Mouse (Mus musculus): ENCODE results near the gene Uckl1.

Gene Uckl1

GRCm38 (mm10) chr2:181572921-181573920 is 11.5 kb downstream of the Uckl1 start:
- DNase-seq (ENCODE audit: low spot score), result no peak

DNA sequence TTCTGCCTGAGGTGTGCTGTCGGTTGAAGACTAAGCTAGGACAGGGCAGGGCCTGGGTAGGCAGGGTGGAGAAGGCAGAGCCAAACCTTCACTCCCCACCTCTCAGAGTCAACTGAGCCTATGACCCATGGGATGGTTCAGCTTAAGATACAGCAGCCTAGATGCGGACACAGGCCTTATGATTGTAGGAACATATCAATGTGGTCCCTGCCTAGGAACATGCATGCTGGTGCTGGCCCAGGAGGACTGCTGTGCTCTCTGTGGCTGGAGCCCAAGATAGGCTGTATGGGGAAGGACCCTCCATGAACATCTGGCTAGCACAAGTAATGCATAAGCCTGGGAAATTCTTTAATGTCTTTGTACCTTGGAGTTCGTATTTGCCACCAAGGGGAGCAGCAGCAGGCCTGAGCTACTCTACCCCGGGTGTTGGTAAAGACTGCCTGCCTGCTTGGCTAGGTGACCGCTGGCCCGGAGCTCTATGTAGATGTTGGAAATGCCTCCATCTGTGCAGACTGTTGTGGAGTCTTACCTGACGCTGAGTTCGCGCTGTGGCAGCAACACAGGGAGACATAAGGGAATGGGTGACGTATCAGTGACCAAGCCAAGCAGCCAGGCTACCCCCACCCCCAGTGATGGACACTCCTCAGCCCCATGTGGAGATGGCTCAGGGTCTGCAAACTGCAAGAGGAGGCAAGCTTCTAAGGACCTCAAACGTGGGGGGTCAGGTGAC is 12.6 kb downstream of the Uckl1 start:
- no peak for DNase-seq (ENCODE audit: low spot score)

- DNase-seq (ENCODE audit: low spot score), result no peak
These were observed 13.6 kb downstream of the Uckl1 start for GRCm38 (mm10) chr2:181570921-181571595.

DNA sequence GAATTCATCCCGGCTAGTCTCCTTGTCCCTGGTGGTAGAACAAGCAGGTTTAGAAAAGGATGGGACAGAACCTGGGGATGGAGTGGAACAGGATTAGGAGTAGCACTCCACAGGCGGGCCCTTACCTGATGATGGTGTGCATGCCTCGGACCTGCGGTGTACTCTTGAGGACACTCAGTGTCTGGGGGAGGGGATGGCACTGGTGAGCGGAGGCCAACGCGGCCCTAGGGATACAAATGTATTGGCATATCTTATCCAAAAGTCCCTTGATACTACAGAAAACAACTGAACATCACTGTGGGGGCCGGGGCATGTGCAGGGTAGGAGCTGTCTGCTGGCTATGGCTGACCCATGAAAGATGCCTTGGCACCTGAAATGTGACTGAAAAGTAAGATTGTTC is 14.3 kb downstream of the Uckl1 start:
- no peak for DNase-seq (ENCODE audit: low spot score)

- no peak for DNase-seq (ENCODE audit: low spot score)
These were observed 14.8 kb downstream of the Uckl1 start for GRCm38 (mm10) chr2:181569856-181570255.

GRCm38 (mm10) chr2:181568272-181569008 is 16.3 kb downstream of the Uckl1 start:
- DNase-seq (ENCODE audit: low spot score), result peak; percentile 50

GRCm38 (mm10) chr2:181567338-181567737 is 17.4 kb downstream of the Uckl1 start:
- no peak for DNase-seq (ENCODE audit: low spot score)

DNA sequence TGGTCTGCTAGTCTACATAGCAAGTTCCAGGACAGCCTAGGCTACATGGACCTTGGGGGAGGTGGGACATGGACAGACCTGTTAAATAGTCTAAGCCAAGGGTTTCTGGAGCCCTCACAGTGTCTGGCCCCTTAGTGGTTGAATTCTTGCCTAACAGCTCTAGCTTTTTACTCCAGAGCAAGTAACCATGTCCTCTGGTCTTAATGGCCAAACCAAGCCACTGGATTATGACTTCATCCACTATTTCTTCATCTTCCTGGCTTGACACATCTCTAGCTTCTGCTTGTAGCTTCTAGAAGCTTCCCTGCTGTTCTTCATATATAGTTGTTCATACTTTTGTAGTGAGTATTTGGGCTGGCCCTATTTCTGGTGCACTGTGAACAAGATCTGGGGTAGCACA is 30.9 kb downstream of the Uckl1 start:
- DNase-seq (ENCODE audit: low spot score), result no peak

DNA sequence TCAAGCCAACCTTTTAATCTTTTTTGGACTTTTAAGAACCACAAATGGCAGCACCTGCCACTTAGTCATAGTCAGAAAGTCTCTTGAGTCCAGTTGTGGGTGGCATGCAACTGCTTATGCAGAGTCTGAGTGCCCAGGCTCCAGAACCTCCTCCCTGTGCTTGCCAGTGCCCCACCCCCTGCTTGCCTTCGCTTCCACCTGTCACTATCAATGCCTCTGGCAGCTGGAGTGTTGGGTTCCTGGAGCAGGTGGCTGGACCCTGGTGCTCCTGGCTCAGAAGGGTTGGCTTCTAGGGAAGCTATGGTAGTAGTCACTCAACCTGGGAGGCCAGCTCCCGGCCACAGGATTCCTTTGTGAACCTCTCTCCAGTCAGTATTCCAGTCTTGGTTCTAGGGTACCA is 34.5 kb downstream of the Uckl1 start:
- no peak for DNase-seq (ENCODE audit: low spot score)

DNA sequence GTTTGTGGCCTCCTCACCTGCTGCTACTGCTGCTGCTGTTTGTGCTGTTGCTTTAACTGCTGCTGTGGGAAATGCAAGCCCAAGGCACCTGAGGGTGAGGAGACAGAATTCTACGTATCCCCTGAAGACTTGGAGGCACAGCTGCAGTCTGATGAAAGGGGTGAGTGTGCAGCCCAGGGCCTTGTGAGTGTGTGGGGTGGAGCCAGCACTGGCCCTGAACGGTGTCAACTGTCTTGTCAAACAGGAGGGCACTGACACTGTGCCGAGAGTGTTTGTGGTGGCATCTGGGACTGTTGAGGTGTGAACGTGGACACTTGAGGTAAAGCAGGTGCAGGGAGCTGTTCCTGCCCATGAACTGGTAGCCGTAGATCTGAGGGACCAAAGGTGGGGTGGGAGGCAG is 36.0 kb downstream of the Uckl1 start:
- DNase-seq (ENCODE audit: low spot score), result no peak

DNA sequence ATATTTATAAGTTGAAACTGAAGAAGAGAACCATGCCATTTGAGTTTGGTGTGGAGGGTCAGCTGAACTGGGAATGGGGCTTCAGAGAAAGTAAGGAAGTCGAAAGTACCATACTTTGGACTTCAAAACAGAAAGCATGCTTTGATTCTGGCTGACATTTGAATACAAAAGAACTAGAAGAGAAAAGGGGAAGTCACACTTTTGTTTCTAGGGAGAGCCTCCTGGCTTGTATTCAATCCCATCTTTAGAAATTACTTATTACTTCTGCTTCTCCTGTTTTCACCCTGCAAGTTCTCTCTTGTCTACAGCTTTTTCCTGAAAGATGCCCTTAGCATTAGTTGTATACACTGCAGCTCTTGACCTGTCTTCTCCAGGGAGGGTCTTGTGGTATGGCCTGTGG is 36.5 kb downstream of the Uckl1 start:
- DNase-seq (ENCODE audit: low spot score), result no peak

DNA sequence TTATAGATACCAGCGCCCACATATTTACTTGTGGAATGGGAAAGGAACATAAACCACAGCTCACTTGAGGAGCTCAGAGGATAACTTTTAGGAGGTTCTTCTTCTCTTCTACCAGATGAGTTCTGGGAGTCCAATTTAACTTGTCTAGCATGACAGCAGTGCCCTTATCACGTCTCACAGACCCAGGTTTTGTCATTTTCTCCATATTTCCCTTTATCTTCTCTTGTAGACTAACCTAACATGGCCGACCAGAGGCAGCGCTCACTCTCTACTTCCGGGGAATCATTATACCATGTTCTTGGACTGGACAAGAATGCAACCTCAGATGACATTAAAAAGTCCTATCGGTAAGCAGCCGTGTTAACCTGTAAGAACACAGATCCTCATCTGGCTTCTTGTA is 38.5 kb downstream of the Uckl1 start:
- DNase-seq (ENCODE audit: low spot score), result no peak

DNA sequence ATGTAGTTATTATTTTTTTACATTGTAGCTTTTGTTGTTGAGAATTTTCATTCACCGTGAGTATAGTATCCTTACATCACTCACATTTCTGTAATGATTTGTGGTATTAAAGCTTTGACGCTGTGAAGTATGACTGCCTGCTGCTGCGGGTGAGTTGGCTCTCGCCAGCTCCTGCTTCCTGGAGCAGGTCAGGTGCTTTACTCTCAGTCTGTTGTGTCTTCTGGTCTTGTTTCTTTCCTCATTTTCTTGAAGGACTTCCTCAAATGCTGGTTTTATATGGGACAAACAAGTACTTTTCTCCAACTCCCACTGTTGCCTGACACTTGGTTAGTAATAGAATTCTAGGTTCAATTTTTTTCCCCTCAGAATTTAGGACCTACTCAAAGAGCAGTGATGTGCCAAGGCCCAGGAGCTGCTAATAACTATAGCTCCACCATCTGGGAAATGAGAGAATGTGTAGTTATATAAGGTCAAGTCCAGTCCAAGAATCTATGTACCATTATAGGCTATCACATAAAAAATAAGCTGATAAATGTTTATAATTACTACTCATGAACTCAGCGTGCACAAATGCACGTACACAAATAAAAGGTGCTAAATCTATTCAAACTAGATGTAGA is 42.8 kb downstream of the Uckl1 start:
- no peak for DNase-seq (ENCODE audit: low spot score)

- no peak for DNase-seq (ENCODE audit: low spot score)
These were observed 47.1 kb downstream of the Uckl1 start for GRCm38 (mm10) chr2:181537444-181538047.

DNA sequence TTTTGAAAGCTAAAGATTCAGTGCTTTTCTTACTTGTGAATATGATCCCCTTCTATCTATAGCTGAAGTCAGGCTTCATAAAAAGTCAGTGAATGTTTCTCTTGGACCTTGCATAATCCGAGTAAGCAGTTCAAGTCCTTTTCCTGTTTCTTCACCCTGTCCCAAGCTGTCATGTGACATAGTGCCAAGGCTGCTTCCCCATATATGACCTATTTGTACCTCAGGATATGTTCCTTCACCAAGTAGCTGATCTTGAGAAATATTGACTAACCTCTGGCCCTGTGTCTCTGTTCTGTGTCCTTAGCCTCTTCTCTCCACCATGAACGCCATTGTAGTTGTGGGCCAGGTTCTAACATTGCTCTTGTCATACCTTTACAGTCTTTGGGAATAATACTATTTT is 48.3 kb downstream of the Uckl1 start:
- DNase-seq (ENCODE audit: low spot score), result no peak

DNA sequence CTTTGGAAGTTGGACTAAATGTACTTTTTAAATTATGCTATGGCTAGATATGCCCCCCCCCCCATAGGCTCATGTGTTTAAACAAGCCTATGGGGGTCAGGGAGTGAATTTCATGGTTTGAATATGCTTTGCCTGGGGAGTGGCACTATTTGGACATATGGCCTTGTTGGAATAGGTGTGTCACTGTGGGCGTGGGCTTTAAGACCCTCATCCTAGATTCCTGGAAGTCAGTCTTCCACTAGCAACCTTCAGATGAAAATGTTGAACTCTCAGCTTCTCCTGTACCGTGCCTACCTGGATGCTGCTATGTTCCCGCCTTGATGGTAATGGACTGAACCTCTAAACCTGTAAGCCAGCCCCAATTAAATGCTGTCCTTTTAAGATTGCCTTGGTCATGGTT is 52.1 kb downstream of the Uckl1 start:
- no peak for DNase-seq (ENCODE audit: low spot score)

DNA sequence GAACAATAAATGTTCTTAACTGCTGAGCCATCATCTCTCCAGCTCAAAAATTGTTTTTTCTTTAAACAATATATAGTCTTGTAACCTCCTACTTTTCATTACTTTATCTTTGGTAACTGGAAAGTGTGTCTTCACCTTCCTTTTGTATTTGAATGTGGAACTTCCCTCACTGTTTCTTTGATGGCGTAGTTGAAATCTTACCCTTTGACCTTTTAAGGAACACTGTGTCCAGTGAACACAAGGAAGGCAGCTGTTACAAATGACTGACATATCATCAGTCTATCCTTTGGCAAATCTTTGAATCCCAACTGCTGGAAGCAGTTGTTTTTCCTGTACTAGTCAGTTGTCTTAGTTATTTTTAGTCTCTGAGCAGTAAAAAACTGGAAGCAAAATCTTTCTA is 55.6 kb downstream of the Uckl1 start:
- no peak for DNase-seq (ENCODE audit: low spot score)

GRCm38 (mm10) chr2:181525526-181525925 is 59.2 kb downstream of the Uckl1 start:
- DNase-seq (ENCODE audit: low spot score), result no peak

GRCm38 (mm10) chr2:181522811-181523210 is 61.9 kb downstream of the Uckl1 start:
- DNase-seq (ENCODE audit: low spot score), result peak; percentile 42

DNA sequence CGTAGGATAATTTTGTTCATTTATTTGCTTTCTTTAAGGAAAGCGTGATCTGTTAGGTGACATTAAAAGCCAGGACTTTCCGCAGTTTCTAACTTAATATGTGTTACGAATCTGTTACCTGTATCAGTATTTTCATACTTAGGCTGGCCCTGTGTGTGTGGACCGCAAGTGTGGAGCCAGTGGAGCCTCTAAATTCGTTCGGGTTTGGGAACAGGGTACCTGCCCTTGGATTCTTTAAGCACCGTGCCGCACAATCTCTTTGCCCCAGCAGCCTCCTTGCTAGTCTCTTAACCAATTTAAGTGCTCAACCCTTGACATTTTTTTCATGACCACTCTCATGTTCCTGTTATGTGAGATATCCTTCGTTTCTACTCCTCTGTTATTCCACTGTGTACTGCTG is 63.2 kb downstream of the Uckl1 start:
- no peak for DNase-seq (ENCODE audit: low spot score)

GRCm38 (mm10) chr2:181520936-181521227 is 63.8 kb downstream of the Uckl1 start:
- no peak for DNase-seq (ENCODE audit: low spot score)

Measured in spleen, adult 12 weeks (tissue).